Mouse (Mus musculus): ENCODE measurements around the gene Sdcbp2. TPM values are rescaled to one million over a fixed set of nuclear protein-coding genes. Genes with fewer than 3 reads are reported as not detected.

Gene Sdcbp2
- total RNA-seq (2021), result 1 to 10 TPM in 1 of 2 experiments, under 1 TPM in 1; 0.74 to 1.2 TPM
- long read RNA-seq, experiment 1, partial matches to known transcripts, result 0 of 2 reads
- long read RNA-seq, experiment 1, other reads (novel, unspliced or antisense), result 1 of 2 reads
- long read RNA-seq, experiment 2, result 0 reads

DNA sequence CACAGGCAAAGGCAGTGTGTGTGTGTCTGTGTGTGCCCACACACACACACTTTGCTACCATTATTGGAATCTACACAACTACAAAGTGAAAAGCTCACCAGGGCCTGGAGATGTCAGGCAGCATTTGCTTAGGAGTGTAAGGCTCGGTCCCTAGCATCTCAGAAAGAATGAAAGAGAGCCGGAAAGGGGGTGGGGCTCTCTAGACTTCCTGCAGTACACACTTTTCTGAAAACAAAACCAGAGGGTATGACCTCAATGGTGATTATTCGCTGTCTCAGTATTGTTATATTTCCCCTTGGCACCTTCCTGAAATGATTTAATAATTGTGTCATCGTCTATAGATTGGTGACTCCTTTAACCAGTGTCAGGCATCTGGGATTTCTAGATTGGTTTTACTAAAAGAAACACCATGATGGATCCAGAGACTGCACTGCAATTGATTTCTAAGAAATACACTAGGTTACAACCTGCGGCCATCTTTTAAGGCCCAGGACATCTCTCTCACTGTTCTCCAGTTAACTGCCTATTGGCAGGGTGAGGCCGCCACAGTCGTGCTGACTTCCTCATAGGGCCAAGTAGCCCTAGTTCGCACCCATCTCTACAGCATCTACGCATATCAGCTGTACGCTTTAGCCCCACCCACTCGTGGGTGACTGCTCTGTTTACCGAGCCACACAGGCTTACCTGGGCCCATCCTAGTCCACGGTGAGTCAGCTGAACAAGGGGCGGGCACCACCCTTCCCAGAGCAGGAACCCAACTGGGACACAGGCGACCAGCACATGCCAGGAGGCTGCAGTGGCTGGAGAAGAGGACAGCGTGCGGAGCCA, at the start of gene Sdcbp2:
Gene Sdcbp2 (plus strand): TSS at position 750 of the 828 bp plus-strand sequence.
- DNase-seq (ENCODE audit: low spot score), result no peak

DNA sequence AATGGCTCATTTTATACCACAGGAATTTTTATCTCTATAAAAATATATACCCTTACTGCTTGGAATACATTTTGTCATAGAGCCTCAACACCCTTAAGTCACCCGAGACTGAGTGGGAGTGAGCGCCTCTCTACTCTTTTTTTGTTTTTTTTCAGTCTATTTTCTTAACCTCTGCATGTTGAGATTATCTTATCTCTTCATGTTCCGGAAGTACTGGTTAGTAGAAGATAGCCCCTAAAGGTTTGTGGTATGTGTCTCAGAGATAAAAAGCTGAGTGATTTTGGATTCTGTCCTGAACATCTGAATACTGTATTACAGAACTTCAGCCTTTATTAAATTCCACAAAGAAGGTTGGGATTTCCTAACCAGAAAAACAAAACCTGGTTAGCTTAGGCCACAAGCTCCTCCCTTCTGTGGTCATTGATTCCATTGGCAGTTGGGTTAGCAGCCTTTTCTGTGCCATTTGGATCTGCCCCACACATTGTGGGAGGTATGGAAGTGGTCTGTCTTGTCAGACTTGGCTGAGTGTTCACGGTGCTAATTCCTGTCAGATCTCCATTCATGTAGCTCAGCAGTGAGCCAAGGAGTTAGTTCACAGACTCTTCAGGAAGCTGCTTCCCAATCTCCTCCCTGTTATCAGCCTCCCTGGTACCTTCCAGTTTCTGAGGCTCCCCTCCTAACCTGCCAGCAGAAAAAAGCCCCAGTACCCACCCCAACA, 47.9 kb upstream of the Sdcbp2 start:
- DNase-seq (ENCODE audit: low spot score), result no peak

DNA sequence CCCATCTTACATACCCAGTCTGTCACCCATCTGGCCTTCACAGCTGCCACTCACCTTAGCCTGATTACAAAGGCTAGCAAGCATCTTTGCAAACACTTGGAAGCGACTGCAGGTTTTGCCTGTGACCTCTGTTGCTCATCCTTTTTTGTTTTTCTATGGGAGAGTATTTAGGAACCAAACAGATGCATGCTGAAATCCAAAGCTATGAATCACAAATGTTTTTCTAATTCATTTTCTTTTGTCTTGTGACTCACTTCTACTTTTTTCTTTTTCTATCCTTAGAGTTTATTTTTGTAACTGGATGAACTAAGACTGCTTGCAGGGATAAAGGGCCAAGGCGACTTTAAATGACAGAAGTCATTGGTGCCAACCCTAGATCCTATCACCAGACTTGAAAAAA, 46.9 kb upstream of the Sdcbp2 start:
- DNase-seq (ENCODE audit: low spot score), result no peak

DNA sequence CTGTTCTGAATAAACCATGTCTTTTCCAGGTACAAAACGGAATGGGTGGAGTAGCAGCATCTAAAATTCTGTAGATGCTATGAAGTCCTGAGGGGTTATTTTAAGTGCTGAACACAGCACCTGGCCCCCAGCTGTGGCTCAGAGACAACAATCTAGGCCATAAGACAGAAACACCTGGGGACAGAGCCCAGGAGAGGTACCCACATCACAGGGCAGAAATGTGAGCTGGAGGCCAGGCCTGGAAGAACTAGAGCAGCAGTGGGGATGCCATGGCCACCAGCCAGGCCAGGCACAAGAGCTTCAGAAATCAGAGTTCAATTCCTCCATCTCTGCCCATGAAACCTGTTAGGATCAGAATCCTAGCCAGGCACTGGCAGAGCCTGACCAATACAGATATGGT, 44.4 kb upstream of the Sdcbp2 start:
- no peak for DNase-seq (ENCODE audit: low spot score)

DNA sequence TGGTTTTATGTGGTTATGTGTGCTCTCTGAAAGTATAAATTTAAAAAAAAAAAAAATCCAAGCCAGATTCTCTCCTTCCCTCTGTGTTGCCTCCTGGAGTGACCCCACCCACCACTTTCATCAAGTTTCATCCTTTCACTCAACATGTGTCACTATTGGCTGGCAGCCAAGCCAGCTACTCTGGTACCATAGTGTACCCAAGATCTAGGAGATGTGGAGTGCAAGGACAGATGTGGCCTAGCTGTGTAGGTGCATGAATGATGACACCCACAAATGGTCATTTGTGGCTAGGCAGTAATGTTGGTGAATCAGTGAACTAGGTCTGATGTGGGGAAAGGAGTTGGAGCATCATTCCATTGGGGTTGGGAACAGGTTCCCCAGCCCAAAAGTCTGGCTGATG, 43.3 kb upstream of the Sdcbp2 start:
- no peak for DNase-seq (ENCODE audit: low spot score)

DNA sequence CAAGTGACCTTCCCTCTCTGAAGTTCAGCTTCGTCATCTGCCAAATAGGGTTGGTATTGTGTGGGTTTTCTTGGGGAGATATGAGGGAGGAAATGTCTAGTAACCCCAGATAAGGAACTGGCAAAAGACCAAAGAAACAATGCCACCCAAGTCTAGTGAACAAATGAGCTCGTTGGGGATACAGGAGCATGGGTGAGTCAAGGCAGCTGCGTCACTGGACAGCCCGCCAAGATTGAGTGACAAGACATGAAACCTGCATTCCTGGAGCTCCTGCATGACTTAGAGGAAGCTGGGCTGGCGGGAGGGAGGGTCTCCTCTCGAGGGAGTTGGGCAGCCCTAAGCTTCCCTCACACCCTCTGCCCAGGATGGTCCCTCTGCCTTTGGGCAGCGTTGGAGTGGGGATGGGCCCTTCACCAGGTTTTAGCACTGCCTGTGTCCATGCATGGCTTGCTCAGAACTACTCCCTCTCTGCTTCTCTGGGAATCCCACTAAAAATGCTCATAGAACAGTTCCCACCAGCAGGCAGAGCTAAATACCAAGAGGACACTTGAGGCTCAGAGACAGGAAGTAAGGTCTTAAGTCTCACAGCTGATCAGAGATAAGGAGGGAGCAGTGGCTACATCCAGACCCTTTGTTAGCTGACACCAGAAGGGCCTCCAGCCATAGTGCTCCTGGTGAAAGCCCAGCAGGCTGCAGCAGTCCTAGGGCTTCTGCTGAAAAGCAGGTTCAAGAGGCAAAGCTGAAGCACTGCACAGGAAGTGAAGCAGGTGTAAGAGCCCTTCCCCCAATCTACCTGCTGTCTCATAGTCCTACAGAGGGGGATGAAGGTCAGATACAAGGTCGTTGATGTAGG, 41.8 kb upstream of the Sdcbp2 start:
- DNase-seq (ENCODE audit: low spot score), result no peak

DNA sequence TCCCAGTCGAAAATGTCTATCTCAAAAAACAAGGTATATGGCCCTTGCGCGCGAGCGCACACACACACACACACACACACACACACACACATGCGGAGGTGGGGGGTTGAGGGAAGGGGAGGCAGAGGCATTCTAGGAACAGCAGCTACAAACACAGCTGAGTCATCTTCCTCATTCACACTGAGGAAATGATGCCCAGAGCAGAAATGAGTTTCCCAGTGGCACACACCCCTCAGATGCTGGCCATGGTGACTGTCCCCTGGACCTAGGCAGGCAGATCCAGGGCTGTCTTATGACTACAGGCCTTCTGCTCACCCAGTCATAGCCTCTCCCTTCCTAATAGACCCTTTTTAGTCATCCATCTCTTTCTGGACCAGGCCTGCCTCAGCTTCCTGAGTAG, 38.8 kb upstream of the Sdcbp2 start:
- DNase-seq (ENCODE audit: low spot score), result no peak

DNA sequence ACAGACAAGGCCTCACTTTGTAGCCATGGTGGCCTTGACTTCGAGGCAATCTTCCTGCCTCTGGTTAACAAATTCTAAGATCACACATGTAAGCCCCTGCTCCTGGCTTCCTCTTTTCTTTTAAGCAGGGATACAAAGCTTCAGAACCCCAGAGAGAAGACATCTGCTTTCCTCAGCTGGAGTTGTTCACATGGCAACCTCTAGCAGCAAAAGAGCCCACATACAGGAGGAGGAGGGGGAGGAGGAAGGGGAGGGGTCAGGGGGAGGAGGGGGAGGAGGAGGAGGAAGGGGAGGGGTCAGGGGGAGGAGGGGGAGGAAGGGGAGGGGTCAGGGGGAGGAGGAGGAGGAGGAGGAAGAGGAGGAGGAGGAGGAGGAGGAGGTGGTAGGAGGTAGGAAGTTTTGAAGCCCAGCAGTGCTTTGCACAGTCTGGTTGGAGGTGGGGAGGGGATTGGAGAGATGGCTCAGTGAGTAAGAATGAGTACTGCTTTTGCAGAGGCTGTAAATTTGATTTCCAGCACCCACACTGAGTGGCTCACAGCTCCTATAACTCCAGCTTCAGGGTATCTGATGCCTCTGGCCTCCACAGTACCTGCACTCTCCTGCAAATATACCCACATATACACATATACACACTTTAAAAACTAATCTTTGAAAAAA, 36.3 kb upstream of the Sdcbp2 start:
- no peak for DNase-seq (ENCODE audit: low spot score)

DNA sequence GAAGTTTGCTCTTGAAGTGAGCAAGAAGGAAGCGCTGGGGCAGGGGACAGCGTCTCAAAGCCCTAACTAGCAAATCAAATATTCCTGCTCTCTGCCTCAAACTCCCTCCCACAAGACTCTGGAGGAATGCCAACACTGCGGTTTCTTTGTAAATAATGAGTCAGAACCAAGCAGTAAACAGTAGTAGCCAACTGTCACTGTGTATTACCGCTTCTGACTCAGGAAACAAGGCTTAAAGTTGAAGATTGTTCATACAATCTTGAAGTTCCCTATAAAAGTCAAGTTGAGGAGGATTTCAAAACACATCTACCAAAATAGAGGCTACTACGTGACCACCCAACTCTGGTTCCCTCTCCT, 35.8 kb upstream of the Sdcbp2 start:
- DNase-seq (ENCODE audit: low spot score), result no peak

DNA sequence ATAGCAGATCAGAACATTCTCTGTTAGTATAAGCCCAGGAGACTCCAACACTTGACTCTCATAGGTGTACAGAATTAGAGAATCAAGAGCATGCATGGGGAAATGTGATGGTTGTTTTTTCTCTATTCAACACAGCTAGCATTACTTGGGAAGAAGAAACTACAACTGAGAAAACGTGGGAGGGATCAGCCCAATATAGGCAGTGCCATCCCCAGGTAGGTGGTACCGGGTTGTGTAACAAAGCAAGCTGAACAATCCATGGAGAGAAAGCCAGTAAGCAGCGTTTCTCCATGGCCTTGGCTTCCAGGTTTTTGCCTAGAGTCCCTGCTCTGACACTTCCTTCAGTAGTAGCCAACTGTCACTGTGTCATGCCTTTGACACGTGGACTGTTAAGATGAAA, 33.8 kb upstream of the Sdcbp2 start:
- DNase-seq (ENCODE audit: low spot score), result no peak

DNA sequence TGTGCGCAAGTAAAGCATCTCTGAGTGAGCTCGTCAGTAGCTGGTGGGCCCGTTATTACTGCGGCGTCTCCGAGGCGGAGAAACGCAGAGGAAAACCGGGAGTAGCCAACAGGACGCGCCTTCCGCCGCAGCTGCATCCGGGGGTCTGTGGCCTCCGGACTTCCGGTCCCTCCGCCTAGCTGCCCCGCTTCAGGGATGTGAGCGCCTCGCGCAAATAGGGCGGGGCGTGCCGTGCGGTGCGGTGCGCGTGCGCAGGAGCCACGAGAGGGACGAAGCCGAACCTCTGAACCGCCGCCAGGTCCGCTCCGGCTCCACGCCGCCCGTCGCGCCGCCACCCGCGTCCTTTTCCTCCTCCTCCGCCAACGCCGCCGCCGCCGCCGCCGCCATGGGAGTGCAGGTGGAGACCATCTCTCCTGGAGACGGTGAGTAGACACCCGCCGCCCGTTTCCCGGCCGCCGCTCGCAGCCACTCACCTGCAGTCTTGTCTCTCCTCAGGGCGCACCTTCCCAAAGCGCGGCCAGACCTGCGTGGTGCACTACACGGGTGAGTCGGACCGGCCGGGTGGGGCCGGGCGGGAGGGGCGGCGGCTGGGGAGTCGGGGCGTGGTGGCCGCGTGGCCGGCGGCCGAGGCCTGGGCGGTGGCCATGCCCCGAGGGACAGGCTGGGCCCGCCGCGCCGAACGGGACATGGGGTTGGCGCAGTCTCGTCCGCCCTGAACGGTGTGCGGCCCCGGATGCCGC, 29.9 kb upstream of the Sdcbp2 start, which contains the start of gene Fkbp1a:
Gene Fkbp1a (plus strand): TSS at position 161 of the 740 bp plus-strand sequence.
- peak; percentile 98 for DNase-seq (ENCODE audit: low spot score)

DNA sequence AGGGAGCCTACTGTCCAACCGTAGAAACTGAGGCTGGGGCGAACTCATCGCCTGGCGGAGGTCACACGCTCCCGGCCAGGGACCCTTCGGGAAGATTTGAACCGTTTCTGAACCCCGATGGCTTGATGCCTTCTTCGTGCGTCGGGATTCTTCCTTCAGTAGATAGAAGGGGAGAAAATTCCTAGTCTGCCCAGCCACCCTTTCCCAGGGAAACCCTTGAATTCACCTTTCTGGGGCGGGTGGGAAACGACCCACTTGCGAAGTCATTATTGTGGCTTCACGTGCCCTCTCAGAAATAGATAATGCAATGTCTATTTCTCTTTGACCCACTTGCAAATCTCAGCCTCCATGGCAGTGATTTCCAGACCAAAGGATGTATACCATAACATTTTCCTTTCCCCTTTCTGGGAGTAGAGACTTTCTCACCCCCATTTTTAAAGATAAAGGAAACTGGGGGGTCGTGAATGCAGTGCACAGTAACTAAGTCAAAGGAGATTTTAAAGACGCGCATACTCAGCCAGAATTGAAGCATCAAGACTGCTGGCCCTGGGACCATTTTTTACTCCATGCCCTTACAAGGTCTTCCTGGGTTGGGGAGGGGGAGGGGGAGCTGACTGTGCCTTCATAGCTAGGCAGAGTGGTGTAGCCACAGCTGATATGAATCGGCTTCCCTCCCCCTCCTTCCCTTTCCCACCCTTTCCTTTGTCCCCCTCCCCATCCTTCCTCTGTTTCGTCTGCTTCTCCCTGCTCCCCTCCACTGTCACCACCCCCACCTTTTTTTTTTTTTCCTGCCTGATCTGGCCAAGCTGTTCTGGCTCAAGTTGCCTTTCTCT, 29.1 kb upstream of the Sdcbp2 start:
- DNase-seq (ENCODE audit: low spot score), result peak; percentile 17

DNA sequence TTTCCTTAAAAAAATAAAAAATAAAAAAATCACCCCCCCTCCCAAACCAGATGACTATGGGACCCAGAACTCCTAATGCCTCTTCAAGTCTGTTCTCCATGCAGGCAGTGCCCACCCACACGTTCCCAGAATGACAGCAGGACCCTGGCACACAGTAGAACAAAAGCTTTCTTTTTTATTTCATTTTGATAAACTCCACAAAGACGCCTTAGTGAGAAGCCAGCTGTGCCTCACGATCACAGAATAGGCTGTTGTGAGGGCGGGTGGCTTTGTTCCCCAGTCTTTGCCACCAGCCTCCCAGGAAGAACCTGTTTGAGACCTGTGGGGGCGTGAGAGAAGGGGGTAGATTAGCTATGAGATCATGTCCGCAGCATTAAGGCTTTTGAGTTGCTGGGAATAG, 27.7 kb upstream of the Sdcbp2 start:
- no peak for DNase-seq (ENCODE audit: low spot score)

DNA sequence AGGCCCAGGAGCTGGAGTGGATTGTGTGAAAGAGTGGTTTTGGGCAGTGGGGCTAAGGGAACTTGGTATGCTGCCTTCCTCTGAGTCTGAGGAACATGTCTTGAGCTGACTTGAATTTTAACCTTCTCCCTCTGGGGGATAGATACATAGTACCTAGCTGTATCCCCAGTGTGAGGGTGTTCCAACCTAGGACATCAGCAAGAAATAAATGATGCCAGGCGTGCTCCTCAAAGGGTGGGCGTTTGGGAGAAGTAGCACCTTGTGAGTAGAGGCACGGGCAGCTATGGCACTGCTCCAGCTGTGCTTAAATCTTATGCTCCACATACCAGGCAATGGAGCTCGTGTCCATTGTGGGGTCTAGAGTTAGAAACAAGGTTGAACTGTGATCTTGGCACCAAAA, 25.9 kb upstream of the Sdcbp2 start:
- DNase-seq (ENCODE audit: low spot score), result no peak

DNA sequence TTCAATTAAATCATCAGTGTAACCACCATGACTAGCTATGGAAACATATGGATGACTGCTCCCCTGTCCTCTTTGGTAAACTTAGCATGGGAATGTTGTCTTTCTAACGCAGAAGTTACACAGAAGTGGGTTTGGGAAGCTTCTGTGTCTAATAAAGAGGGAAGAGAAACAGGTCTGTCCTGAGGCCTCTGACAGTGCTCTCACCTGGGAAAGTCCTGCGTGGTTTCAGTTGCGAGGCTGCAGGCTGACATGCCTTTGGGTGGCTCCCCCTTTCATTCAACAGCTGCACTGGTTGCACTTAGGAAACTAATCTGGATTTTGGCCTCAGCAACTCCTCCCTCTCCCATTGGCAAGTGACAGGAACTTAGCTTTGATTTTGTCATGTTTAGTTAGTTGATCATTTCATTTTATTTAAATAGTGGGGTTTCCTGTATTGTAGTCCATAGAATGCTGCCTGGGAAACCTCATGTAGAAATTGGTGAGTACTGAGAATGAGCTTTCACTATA, 22.8 kb upstream of the Sdcbp2 start:
- DNase-seq (ENCODE audit: low spot score), result no peak

DNA sequence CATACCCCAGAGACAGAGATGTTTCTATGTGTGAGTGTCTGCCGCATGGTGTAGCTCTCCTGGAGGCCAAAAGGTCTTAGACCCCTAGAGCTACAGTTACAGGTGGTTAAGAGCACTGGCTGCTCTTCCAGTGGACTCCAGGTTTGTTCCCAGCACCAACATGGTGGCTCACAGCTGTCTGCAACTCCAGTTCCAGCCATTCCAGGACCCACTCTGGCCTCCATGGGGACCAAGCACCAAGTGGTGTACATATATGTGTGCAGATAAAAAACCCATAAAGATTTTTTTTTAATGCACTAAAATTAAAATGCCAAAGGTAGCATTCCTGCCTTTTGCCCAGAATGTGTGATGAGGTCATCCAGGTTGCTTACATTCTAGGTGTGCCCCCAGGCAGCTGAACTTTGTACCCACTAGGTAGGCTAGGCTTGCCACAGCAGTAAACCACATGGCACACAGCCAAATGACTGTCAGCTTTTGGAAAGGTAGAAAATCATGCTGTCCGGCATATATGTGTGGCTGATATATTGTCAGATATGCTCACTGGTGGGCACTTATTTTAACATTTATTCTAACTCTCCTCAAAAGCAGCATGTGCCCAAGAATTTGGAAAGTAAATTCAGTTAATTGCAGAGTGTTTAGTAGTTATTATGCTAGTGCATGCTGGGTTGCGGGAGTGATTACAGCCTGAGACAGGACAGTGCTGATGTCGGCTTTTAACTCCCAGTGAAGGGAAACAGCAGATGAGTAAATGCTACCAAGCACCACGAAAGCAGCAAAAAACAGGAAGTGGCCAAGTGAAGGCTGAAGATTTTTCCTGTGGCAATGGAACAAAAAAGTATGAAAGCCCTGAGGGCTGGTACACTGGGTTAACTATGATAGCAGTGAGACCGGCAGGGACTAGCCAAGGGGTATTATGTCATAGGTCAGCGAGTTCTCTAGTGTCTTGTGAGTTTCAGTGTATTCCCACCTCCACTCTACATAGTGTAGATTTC, 9.2 kb upstream of the Sdcbp2 start:
- DNase-seq (ENCODE audit: low spot score), result no peak

DNA sequence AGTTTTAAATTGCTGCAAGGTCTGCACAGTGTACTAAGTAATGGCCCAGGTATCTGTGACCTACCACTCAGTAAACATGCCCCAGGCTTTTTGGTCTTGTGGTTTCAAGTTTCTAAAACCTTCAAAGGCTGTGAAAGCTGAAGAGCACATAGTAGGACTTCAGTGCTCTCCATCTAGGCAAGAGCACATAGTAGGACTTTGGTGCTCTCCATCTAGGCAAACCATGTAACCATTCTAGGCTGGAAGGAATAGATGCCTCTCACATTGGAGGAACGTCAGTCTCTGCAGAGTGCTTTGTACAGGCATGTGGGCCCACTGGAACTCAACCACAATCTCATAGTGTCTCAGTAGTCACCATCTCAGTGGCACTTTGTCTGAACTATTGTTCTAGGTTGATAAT, 8.4 kb upstream of the Sdcbp2 start:
- no peak for DNase-seq (ENCODE audit: low spot score)

DNA sequence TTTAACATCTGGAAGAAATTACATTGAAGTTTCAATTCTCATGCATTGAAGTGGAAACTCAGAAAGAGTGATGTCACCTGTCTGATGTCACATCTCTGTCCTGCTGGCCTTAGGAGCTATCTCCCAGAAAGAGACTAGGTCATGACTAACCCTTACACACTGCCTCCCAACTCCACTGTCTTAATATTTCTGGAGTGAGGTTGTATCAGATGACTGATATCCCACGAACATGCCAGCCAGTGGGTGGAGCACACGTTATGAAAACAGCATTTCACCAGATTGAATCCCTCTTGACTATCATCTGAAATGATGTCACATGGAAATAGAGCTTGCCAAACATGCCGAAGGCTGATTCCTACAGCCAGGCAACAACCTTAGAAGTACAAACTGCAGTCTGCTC, 7.4 kb upstream of the Sdcbp2 start:
- peak; percentile 35 for DNase-seq (ENCODE audit: low spot score)

Data from gastrocnemius, adult 18-20 months (tissue).